Mouse (Mus musculus) gastrocnemius, postnatal 36 days (tissue): ENCODE measurements around the gene Aldh1b1. TPM values are rescaled to one million over a fixed set of nuclear protein-coding genes. Genes with fewer than 3 reads are reported as not detected.
A peak's percentile ranks its signal among the peaks of the same experiment; 100 is the strongest.

Experiments used
- DNase-seq, 2 experiments: peaks; one replicate each; pipeline ENCODE4 v3.0.0; 2022
- intact Hi-C: fragments of 180-260 bp; cut with DNase I; formaldehyde crosslinking; loops from one replicate; pipeline ENCODE4 v1.15.1; 2025
- total RNA-seq, 2 experiments: library from RNA; stranded (reverse); gene quantifications; 2 replicates each; pipeline ENCODE4 v1.2.3; 2021

Gene Aldh1b1
- total RNA-seq, 2 experiments from 2014 or later: 0.47 to 0.54 TPM

DNA sequence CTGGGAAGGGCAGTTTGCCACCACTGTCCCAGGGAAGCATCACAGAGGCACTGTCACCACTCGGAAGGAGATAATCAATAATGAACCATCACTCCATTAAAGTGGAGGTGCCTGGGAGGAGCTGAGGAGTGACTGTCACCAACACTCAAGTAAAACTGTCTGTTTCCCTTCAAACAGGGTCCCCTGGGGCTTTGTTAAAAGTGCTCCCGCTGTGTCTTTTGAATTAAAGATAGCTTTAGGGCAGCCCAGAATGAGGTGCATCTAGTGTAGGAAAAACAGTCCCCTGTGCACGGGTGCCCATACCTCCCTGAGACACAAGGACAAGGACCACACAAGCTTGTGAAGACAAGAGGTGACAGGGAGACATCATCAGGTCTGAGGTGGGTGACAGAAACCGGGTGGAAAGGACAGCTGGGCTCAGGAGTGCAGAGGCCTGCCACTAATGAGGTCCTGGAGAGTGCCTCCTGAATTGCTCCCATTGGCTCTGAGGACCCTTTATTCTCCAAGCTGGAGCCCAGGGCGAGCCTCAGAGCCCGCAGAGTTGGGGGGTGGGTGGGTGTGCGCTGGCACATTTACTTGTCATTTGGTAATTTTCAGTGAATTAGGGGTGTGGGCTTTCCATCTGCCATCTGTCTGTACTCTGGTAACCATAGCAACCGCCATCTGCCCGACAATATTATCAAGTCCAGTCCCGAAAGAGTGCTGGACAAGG, 25.4 kb downstream of the Aldh1b1 start:
- no peak for DNase-seq
- intact Hi-C loops: no loop called here

DNA sequence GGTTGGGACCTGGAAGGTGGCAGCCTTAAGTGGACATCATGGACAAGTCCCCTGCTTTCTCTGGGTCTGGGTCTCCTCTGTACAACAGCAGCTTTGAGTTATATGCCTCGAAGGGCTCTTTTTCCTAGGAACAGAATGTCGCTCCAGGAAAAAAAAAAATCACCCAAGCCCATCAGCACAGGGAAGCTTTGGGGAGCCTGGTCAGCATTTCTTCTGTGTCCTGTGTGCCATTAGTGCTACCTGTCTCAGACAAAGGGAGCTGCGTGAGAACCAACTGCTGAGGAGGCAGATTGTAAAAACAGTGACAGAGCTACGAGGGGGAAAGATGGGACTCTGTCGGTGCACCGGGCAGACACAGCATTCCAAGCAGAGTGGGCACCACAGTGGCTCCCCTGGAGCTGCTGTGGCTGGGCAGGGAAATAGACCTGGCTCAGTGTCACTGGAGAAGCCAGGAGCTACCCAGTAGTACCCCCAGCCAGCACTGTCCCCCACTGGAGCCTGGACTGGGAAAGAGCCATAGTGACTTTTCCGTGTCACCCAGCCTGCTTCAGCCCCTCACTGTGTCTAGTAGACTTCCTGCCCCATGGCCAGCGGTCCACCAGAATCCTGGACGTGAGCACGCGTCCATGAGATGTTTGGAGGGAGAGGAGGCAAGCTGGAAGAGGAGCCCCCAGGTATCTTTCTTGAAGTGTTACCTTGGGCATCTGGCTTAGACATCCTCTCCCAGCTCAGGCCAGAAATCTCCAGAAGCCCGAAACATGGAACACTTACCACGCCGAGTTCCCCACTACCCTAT, 26.1 kb downstream of the Aldh1b1 start:
- intact Hi-C loops: no loop called here
- DNase-seq: no peak

DNA sequence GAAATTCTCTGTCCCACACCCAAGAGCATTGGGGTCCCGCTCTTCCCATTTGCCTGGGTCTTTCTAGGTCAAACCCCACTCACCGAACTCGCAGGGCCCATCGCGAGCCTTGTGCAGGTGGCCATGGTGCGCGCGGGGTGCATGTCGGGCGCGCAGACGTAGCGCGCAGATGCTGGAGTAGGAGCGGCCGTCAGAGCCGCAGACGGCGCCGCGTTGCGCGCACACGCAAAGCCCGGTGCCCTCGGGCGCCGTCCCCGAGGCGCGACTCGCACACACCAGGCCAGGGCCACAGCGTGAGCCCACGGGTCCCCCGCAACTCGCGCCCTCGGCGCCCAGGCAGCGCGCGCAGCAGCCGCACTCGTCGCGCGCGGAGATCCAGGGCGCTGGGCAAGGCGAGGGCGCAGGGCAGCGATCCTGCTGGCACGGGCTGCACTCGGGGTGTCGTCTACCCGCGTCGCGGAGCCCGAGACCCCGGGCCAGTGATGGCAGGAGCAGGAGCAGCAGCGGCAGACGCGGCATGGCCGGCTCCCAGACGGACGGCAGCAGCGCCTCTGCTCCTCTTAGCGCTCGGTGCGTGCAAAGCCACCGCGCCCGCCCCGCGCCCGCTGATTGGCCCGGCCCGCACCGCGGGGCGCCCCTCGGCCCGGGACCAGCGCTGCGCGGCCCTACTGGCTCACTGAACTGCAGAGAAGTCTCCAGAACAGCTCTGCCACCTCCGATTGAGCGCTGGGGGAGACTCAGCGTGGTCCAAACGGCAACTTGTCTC, 27.6 kb downstream of the Aldh1b1 start, which contains the start of gene Igfbpl1:
Igfbpl1 (minus strand) TSS at position 649 of the 766 bp plus-strand sequence.
- no peak for DNase-seq
- intact Hi-C loops: no loop called here

DNA sequence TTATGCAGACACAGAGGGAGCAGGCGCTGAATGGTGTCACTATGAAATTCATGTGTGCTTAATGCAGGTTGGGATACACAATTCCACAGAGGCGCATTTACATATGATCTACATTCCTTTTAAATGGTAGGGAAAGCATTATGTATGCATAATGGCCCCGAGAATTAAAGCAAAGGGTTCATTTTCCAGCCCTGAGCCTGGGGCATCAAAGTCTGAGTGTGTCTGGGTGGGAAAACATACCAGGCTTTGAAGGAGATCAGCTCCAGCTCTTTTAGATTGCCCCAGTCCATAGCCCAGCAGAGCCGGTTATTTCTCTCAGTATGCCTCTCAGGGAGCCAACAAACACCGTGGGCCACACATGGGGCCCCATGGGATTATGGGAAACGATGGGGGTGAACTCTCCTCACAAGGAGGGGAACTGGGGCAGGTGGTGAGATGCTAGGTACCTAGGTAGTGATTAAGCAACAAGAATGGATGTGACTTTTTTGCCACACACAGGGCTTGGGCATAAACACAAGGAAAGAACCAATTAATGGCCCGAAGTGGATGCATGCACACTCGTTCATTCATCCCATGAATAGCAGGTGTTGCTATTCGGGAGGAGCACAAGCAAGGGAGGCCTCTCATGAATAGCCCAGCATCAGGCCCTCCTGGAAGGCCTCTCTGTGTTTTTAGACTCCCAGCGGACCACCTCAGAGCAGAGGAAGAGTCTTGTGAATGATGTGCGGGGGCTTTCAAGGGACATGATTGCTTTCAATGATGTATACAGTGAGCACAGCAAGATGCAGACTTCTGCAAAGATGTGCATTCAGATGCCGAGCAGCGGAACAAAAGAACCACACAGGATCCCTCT, 31.3 kb downstream of the Aldh1b1 start:
- intact Hi-C loops: no loop called here
- no peak for DNase-seq

DNA sequence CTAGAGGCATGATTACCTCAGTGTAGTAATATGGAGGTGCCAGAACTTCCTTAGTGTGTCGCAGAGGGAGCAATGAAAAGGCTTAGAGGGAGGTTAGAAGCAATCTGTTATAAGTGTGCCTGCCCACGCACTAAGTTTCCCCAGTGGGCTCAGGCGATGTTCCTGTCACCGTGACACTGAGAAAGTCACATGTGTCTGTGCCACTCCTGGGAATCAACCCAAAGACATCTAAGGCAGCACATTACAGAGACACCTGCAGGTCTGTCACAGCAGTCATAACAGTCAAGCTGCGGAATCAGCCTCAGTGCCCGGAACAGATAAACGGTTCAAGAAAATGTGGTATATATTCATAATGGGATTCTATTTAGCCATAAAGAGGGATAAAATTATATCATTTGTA, 33.2 kb downstream of the Aldh1b1 start:
- intact Hi-C loops: no loop called here

DNA sequence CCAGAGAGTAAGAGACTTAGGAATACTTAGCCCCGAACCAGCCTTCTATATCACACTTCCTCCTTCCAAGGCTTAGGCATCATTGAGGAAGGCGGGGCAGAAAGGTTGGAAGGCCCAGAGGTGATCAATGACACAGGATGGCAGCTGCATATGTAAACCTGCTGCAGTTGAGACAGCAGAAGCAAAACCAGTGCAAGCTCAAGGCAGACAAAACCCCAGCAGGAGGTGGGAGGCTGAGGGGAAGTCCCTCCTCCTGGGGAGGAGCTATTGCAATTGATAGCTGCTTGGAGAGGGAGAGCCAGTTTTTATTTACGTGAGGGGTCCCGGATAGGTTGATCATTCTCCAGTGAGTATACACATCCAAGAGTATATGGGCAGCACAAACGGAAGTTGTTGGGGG, 34.6 kb downstream of the Aldh1b1 start:
- intact Hi-C loops: no loop called here
- DNase-seq: no peak

More for the DNA sequence above, 33.2 kb downstream of the Aldh1b1 start:
- no peak for DNase-seq

DNA sequence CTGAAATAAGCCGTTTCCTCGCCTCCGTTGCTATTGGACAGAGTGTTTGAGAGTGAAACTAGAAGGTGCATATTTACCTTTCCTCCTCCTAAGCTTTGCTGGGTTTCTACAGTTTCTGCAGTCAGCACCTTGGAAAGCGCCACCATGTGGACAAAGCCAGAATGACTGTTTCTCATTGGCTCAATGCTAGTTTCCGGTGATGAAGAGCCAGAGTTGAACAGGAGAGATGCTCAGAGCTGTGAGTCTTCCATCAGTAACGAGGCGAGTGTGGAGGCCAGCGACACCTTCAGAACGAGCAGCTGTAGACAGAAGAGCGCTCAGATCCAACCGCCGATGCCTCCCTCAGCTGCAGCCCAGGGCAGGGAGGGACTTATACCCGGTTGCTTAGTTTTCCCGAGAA, 45.5 kb downstream of the Aldh1b1 start:
- intact Hi-C loops: no loop called here
- DNase-seq: no peak

DNA sequence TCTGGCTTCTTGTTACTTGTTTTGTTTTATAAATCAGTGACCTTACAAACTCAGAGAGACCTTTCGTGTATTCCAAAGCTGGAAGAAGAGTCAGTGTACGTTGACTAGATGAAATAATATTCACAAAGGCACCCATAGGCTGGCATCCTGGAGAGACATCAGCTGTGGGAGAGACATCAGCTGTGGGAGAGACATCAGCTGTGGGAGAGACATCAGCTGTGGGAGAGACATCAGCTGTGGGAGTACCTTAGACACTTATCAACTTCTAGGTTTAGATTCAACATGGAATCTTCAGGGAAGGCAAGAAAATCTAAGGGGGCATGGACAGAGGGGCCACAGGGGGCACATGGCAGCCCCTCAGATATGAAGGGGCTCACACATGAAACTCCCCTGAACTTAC, 47.4 kb downstream of the Aldh1b1 start:
- intact Hi-C loops: no loop called here
- no peak for DNase-seq

DNA sequence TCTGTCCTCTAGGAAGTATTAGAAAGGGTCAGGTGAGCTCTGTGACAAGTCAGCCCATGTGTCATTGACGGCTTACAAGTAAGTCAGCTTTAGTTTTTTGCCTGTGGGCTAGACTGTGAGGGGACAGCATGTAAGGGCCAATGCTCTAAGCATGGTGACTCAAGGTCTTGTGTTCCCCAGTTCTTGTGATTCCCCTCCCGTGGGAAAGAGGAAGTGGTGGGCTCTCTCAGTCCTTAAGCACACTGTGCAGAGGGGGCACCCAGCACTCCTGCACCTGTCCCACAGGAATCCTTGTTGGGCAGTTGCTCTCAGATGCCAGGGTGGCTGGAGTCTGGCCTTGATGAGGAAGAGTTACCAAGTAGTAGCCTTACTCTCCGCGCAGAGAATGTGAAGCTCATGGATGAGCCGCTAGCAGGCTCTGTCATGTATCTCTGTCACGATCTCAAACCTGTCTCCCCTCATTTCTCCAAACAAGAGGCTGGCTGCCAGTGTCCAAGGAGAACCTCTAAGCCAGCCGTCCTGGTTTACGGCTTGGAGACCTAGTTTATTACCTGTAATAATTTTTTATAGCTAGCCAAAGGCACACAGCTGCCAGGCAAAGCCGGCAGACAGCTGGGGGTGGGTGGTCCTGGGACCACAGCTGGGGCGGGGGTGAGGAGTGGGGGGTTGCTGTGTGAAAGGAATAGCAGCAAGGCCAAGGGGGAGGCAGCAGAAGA, 49.4 kb downstream of the Aldh1b1 start, which contains the start of gene Stra6l:
Stra6l (plus strand) TSS at position 556 of the 716 bp plus-strand sequence.
- intact Hi-C loops: no loop called here
- DNase-seq: no peak

DNA sequence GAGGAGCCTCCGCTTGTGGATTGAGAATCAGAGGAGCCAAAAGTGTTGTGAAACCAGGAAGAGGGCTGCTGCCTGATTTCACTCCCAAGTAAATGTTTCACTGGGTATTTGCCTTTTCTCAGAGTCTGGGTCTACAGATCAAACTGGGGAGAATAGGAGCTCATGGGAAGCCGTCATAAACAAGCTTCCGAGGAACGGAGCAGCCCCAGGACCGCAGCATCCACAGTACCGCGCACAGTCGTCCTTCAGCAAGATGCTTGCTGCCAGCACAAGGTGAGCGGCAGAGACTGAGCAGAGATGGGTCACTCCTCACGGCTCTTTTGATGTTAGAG, 50.0 kb downstream of the Aldh1b1 start:
- intact Hi-C loops: no loop called here
- no peak for DNase-seq

DNA sequence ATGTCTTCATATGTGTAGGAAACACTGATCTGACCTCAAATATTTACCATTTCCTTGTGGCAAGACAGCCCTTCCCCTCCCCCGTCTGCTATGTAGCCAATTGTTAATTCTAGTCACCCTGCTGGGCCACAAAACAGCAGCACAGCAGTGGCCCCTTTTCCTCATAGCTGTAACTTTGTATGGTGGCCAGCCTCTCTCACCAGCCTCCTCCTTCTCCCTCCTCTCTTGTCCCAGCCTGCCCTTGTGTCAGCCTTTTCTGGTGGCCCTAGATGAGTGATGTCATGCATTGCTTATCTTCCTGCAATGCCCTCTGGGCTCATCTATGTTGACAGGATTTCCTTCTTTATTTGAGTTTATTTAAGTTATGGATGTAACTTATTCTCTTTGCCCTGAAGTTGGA, 50.6 kb downstream of the Aldh1b1 start:
- no peak for DNase-seq
- intact Hi-C loops: no loop called here

DNA sequence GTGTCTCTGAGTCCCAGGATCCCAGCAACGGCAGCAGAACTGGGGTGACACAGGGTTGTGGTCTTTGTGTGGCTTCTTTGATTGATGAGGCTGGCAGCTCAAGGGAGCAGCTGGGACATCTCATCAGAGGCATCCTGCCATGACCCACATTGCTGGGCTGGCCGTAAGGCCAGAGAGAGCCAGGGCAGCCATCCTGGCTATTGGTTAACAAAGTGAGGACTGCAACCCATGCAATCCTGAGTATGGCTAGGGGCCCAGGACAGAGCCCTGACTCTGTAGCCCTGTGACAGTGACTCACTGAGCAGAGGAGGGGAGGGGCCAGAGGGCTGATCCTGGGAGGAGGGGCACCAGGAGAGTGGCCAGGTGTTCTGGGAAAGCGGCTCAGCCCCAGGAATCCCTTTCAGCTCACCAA, 52.8 kb downstream of the Aldh1b1 start:
- DNase-seq: peak; percentile 31 to 62
- intact Hi-C loops: no loop called here

DNA sequence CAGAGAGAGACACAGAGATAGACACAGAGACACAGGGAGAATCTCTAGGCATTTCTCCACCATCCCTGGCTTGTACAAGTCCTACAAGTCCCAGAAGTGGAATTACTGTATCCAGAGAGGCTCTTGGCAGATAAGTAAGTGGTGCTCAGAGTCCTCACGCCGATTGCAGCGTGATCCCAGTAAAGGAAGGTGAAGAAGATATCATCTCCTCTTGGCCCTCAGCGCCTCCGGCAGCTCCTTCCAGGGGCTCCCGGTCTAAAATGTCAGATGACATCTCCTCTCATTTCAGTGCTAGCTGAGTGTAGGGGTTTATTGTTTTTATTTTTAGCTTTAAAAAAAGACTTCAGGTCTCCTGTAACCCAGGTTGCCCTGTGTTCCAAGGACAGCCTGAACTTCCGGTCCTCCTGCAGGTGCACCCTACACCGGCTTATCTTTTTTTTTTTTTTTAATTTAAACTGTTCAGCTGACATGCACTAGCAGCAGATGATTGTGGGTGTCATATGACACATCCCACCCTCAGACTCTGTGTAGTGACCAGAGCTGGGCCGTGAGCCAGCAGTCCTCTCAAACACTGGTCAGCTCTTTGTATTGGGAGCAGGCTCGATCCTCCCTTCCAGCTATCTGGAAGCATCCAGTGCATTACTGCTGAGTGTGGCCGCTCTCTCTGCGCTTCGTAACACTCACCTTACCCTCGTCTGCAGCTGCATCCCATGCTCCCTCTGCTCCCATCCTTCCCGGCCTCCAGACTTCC, 54.8 kb downstream of the Aldh1b1 start:
- no peak for DNase-seq
- intact Hi-C loops: no loop called here

Other genes starting within 250 kb of the Aldh1b1 start
- not detected for gene Igfbpl1, start 27.9 kb downstream of the Aldh1b1 start, total RNA-seq
- gene Stra6l, start 49.6 kb downstream of the Aldh1b1 start, total RNA-seq: not detected
- not detected for gene Ccdc180, start 91.3 kb downstream of the Aldh1b1 start, total RNA-seq
- gene Tdrd7, start 166.3 kb downstream of the Aldh1b1 start, total RNA-seq: 1 to 10 TPM; 7.4 to 8.1 TPM
- 100 to 1,000 TPM; 199 to 210 TPM for gene Tmod1, start 239.9 kb downstream of the Aldh1b1 start, total RNA-seq